Comparison of ENCODE assay signal across 7 mouse cellular contexts in genomic region chr17:46712442-46712841, GRCm38 (mm10). TPM values are rescaled to one million over a fixed set of nuclear protein-coding genes. Genes with fewer than 3 reads are reported as not detected.
DNase-seq lines count a peak whose midpoint lies in the region; ATAC-seq and TF ChIP-seq lines count a peak whose summit lies in the region.

No protein-coding gene starts in this region.

- no peak for TF ChIP-seq POLR2A in spleen, adult 2 months (IDR thresholded peaks at IDR 0.05; ENCODE audit: low read depth, low read length)
- TF ChIP-seq POLR2A in embryonic fibroblast, embryonic 13.5 days (IDR thresholded peaks at IDR 0.05; ENCODE audit: low read depth, low read length), result no peak
- TF ChIP-seq POLR2A in limb, embryonic 14.5 days (IDR thresholded peaks at IDR 0.05; ENCODE audit: borderline replicate concordance, extremely low read depth, insufficient read depth, insufficient read length), result no peak

- no peak for TF ChIP-seq CTCF in spleen, adult 2 months (IDR thresholded peaks at IDR 0.05; ENCODE audit: extremely low read depth, insufficient read depth, insufficient read length, insufficient replicate concordance)
- TF ChIP-seq CTCF in embryonic fibroblast, embryonic 13.5 days (IDR thresholded peaks at IDR 0.05; ENCODE audit: borderline replicate concordance, insufficient read depth, low read length), result no peak
- TF ChIP-seq CTCF in stomach, postnatal 0 days (IDR thresholded peaks at IDR 0.05; ENCODE audit: low read depth), result no peak

- peak overlapping the region; percentile 97 for H3K4me2 ChIP-seq in limb, embryonic 14.5 days (replicated peaks; ENCODE audit: low read depth, low read length, severe bottlenecking)
- peak overlapping the region; percentile 97 for H3K4me2 ChIP-seq in stomach, postnatal 0 days (replicated peaks; ENCODE audit: low read depth)

- peak overlapping the region; percentile 88 for H3K9ac ChIP-seq in limb, embryonic 14.5 days (ENCODE audit: low read depth, low read length, severe bottlenecking)
- H3K9ac ChIP-seq in stomach, postnatal 0 days (ENCODE audit: low read length), result peak overlapping the region; percentile 96

- no peak for ATAC-seq in limb, embryonic 14.5 days (ENCODE audit: low FRiP score, low read depth)
- no peak for ATAC-seq in stomach, postnatal 0 days (ENCODE audit: low FRiP score, low TSS enrichment)

- 6% methylated on average over 7 of the region's 7 CpGs for whole genome bisulfite sequencing in spleen, adult 2 months
- WGBS in limb, embryonic 14.5 days, result 73% methylated on average over 7 of the region's 7 CpGs
- WGBS in stomach, postnatal 0 days, result 50% methylated on average over 7 of the region's 7 CpGs

- no peak for TF ChIP-seq EP300 in stomach, postnatal 0 days (optimal IDR thresholded peaks at IDR 0.05)

- H3K36me3 ChIP-seq in spleen, adult 2 months (ENCODE audit: control insufficient read depth, insufficient read depth, low read length), result peaks cover 9% of the 10 kb centered on the region
- peaks cover 30% of the 10 kb centered on the region for H3K36me3 ChIP-seq in limb, embryonic 14.5 days (ENCODE audit: control insufficient read depth, insufficient read depth, low read length)
- H3K36me3 ChIP-seq in stomach, postnatal 0 days (ENCODE audit: control insufficient read depth, insufficient read depth, low read length), result peaks cover 3% of the 10 kb centered on the region; the same call in 1 of the 2 replicates

- peak overlapping the region; percentile 98; the same call in 1 of the 2 replicates for H3K4me3 ChIP-seq in spleen, adult 2 months (ENCODE audit: extremely low read depth, insufficient read depth, insufficient read length)
- peak overlapping the region; percentile 93 for H3K4me3 ChIP-seq in embryonic fibroblast, embryonic 13.5 days (ENCODE audit: insufficient read depth, low read length)
- peak overlapping the region; percentile 99 for H3K4me3 ChIP-seq in limb, embryonic 14.5 days (replicated peaks; ENCODE audit: low read length)
- peak overlapping the region; percentile 93 for H3K4me3 ChIP-seq in stomach, postnatal 0 days (ENCODE audit: low read depth, low read length)

- DNase-seq in spleen, adult 2 months (ENCODE audit: low read depth in 1 of 2, low spot score in 2 of 2), result no peak
- DNase-seq in spleen, postnatal 4 days (ENCODE audit: low spot score in 2 of 2), result no peak
- no peak for DNase-seq in limb, embryonic 14.5 days (ENCODE audit: low spot score)
- no peak for DNase-seq in stomach, postnatal 0 days (ENCODE audit: low spot score)
- no peak for DNase-seq in ovary, postnatal 14 days (ENCODE audit: low spot score)
- DNase-seq in left cerebral cortex, adult 18-20 months (ENCODE audit: low spot score in 2 of 2), result no peak

- H3K9me3 ChIP-seq in limb, embryonic 14.5 days (ENCODE audit: control insufficient read depth, low read length), result no peaks in the 10 kb centered on the region
- H3K9me3 ChIP-seq in stomach, postnatal 0 days (ENCODE audit: control insufficient read depth, low read length), result no peaks in the 10 kb centered on the region

- H3K4me1 ChIP-seq in spleen, adult 2 months (ENCODE audit: control insufficient read depth, insufficient read depth, insufficient read length), result peaks cover 7% of the 10 kb centered on the region; the same call in 1 of the 2 replicates
- no peaks in the 10 kb centered on the region for H3K4me1 ChIP-seq in embryonic fibroblast, embryonic 13.5 days (ENCODE audit: control insufficient read depth, insufficient read depth, low read length)
- peaks cover 7% of the 10 kb centered on the region for H3K4me1 ChIP-seq in limb, embryonic 14.5 days (ENCODE audit: control insufficient read depth, insufficient read depth, low read length)
- H3K4me1 ChIP-seq in stomach, postnatal 0 days (replicated peaks; ENCODE audit: control insufficient read depth, insufficient read depth), result peaks cover 3% of the 10 kb centered on the region; the same call in 1 of the 2 replicates

- no peaks in the 10 kb centered on the region for H3K27me3 ChIP-seq in spleen, adult 2 months (ENCODE audit: control insufficient read depth, insufficient read depth, low read length)
- H3K27me3 ChIP-seq in limb, embryonic 14.5 days (ENCODE audit: control insufficient read depth, insufficient read depth, low read length), result no peaks in the 10 kb centered on the region
- no peaks in the 10 kb centered on the region for H3K27me3 ChIP-seq in stomach, postnatal 0 days (ENCODE audit: control insufficient read depth, insufficient read depth, low read length)

- H3K27ac ChIP-seq in spleen, adult 2 months (ENCODE audit: insufficient read depth, low read length), result no peak overlapping the region
- H3K27ac ChIP-seq in embryonic fibroblast, embryonic 13.5 days (ENCODE audit: insufficient read depth, low read length), result no peak overlapping the region
- H3K27ac ChIP-seq in limb, embryonic 14.5 days (replicated peaks; ENCODE audit: low read depth, low read length), result no peak overlapping the region
- no peak overlapping the region for H3K27ac ChIP-seq in stomach, postnatal 0 days (replicated peaks)

RNA-seq across cellular contexts. Expression of gene Pex6, which starts 1.2 kb away (rescaled TPM):
- 44.9 and 64.0 TPM in 2 replicates for polyA plus RNA-seq in spleen, adult 2 months (2012; rRNA removed)
- 11.1 and 13.1 TPM in 2 replicates for polyA plus RNA-seq in embryonic fibroblast, embryonic 13.5 days (2011; ENCODE audit: insufficient read length, low read depth, missing spikeins)
- polyA plus RNA-seq in limb, embryonic 14.5 days (2012; rRNA removed), result 56.4 and 77.8 TPM in 2 replicates
- 24.2 and 32.2 TPM in 2 replicates for polyA plus RNA-seq in limb, embryonic 14.5 days (2014; fragmentation: Nextera tagmentation; extraction: Ambion mirVana)
- 9.8 and 11.8 TPM in 2 replicates for polyA plus RNA-seq in stomach, postnatal 0 days (2015; fragmentation: Nextera tagmentation; extraction: Ambion mirVana)
- total RNA-seq in left cerebral cortex, adult 18-20 months (2021), result 10 to 100 TPM; 50.8 to 58.9 TPM

RNA-seq across cellular contexts. Expression of gene Ppp2r5d, which starts 7.5 kb away (rescaled TPM):
- 28.8 and 34.2 TPM in 2 replicates for polyA plus RNA-seq in spleen, adult 2 months (2012; rRNA removed)
- 57.6 and 72.1 TPM in 2 replicates for polyA plus RNA-seq in embryonic fibroblast, embryonic 13.5 days (2011; ENCODE audit: insufficient read length, low read depth, missing spikeins)
- 115 and 119 TPM in 2 replicates for polyA plus RNA-seq in limb, embryonic 14.5 days (2012; rRNA removed)
- polyA plus RNA-seq in limb, embryonic 14.5 days (2014; fragmentation: Nextera tagmentation; extraction: Ambion mirVana), result 83.2 and 88.7 TPM in 2 replicates
- 27.2 and 30.3 TPM in 2 replicates for polyA plus RNA-seq in stomach, postnatal 0 days (2015; fragmentation: Nextera tagmentation; extraction: Ambion mirVana)
- total RNA-seq in left cerebral cortex, adult 18-20 months (2021), result 10 to 100 TPM; 81.5 to 89.3 TPM

RNA-seq across cellular contexts. Expression of gene Gnmt, which starts 16.5 kb away (rescaled TPM):
- 6.4 and 8.1 TPM in 2 replicates for polyA plus RNA-seq in spleen, adult 2 months (2012; rRNA removed)
- polyA plus RNA-seq in embryonic fibroblast, embryonic 13.5 days (2011; ENCODE audit: insufficient read length, low read depth, missing spikeins), result not detected in 2 replicates
- 0.77 and 1.1 TPM in 2 replicates for polyA plus RNA-seq in limb, embryonic 14.5 days (2012; rRNA removed)
- 0.46 and 0.78 TPM in 2 replicates for polyA plus RNA-seq in limb, embryonic 14.5 days (2014; fragmentation: Nextera tagmentation; extraction: Ambion mirVana)
- polyA plus RNA-seq in stomach, postnatal 0 days (2015; fragmentation: Nextera tagmentation; extraction: Ambion mirVana), result 2.1 and 3.1 TPM in 2 replicates
- total RNA-seq in left cerebral cortex, adult 18-20 months (2021), result under 1 TPM in 1 of 2 experiments, not detected in 1; 0.84 TPM

RNA-seq across cellular contexts. Expression of gene Klhdc3, which starts 31.7 kb away (rescaled TPM):
- polyA plus RNA-seq in spleen, adult 2 months (2012; rRNA removed), result 57.5 and 69.2 TPM in 2 replicates
- 54.6 and 62.1 TPM in 2 replicates for polyA plus RNA-seq in embryonic fibroblast, embryonic 13.5 days (2011; ENCODE audit: insufficient read length, low read depth, missing spikeins)
- polyA plus RNA-seq in limb, embryonic 14.5 days (2012; rRNA removed), result 137 and 172 TPM in 2 replicates
- 122 and 128 TPM in 2 replicates for polyA plus RNA-seq in limb, embryonic 14.5 days (2014; fragmentation: Nextera tagmentation; extraction: Ambion mirVana)
- 73.7 and 75.0 TPM in 2 replicates for polyA plus RNA-seq in stomach, postnatal 0 days (2015; fragmentation: Nextera tagmentation; extraction: Ambion mirVana)
- total RNA-seq in left cerebral cortex, adult 18-20 months (2021), result 100 to 1,000 TPM; 190 to 207 TPM

RNA-seq across cellular contexts. Expression of gene Mea1, which starts 33.8 kb away (rescaled TPM):
- 30.2 and 34.6 TPM in 2 replicates for polyA plus RNA-seq in spleen, adult 2 months (2012; rRNA removed)
- 111 and 122 TPM in 2 replicates for polyA plus RNA-seq in embryonic fibroblast, embryonic 13.5 days (2011; ENCODE audit: insufficient read length, low read depth, missing spikeins)
- 75.2 and 97.9 TPM in 2 replicates for polyA plus RNA-seq in limb, embryonic 14.5 days (2012; rRNA removed)
- polyA plus RNA-seq in limb, embryonic 14.5 days (2014; fragmentation: Nextera tagmentation; extraction: Ambion mirVana), result 155 and 156 TPM in 2 replicates
- 142 and 146 TPM in 2 replicates for polyA plus RNA-seq in stomach, postnatal 0 days (2015; fragmentation: Nextera tagmentation; extraction: Ambion mirVana)
- 100 to 1,000 TPM; 120 to 125 TPM for total RNA-seq in left cerebral cortex, adult 18-20 months (2021)
